Mouse (Mus musculus): Measurements from ENCODE around the gene Auts2. TPM values are rescaled to one million over a fixed set of nuclear protein-coding genes. Genes with fewer than 3 reads are reported as not detected.
"Not testable (repeated sequence)": the region's sequence is repeated elsewhere in the genome, so short reads cannot be mapped to it uniquely, and the experiment has no call there.

Gene Auts2
- 50.8 and 64.8 TPM in 2 replicates for polyA plus RNA-seq (2012; rRNA removed)
- 38.3 and 48.6 TPM in 2 replicates for polyA plus RNA-seq (2014; fragmentation: Nextera tagmentation; extraction: Ambion mirVana)

DNA sequence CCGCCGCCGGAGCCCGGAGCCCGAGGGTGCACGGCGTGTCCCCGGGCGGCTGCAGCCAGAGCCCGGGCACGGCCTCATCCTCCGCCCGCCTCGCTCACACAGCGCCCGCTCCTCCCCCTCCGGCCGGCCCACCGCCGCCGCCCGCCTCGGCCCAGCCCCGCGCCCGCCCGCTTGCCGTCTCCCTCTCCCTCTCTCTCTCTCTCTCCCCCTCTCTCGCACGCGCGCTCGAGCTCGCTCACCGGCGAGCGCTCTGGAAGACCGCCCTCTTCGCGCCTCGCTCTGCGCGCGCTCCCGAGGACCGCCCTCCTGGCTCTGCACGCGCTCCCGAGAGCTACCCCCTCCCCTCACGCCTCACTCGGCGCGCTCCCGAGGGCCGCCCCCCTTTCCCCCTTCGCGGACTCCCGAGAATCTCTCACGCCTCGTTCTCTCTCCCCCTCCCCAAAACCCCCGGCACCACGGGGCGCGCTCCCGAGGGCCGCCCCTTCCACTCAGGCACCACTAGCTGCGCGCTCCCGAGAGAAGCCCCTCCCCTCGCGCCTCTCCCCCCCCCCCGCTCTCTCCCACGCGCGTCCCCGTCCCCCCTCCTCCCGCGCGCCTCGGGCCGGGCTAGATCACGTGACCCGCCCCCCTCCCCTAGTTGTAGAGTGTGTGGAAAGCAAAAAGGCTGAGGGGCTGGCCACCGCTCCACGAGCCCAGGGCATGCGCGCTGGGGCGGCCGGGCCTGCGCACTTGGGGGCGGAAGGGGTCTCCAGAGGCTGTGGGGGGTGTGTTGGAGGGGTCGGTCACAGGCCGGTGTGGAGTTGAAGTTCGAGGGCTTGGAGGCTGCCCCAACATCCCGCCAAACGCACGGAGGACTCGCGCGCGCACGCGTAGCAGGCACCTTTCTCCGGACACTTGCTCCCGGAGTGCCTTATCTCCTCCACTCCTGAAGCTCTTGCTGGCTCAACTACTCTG is at the start of gene Auts2:
Gene Auts2, minus strand, starts transcription at position 227 of the 954 bp plus-strand sequence.
- WGBS = under 1% methylated on average over 77 of the region's 105 CpGs
- H3K4me2 ChIP-seq (replicated peaks; ENCODE audit: low read depth, low read length, severe bottlenecking) = peak within 1 kb of the TSS; percentile 57
- H3K9me3 ChIP-seq (ENCODE audit: control insufficient read depth, low read length) = no peaks in the 10 kb centered on the region
- no peaks in the 10 kb centered on the region for H3K27me3 ChIP-seq (ENCODE audit: control insufficient read depth, insufficient read depth, low read length)
- TF ChIP-seq POLR2A (IDR thresholded peaks at IDR 0.05; ENCODE audit: borderline replicate concordance, extremely low read depth, insufficient read depth, insufficient read length) = 0 out of 2 replicates have a peak, but pooled peaks have one; percentile 40
- peak within 1 kb of the TSS; percentile 78 for H3K4me3 ChIP-seq (replicated peaks; ENCODE audit: low read length)
- H3K4me1 ChIP-seq (ENCODE audit: control insufficient read depth, insufficient read depth, low read length) = peaks cover 17% of the 10 kb centered on the region
- peak; percentile 93 for DNase-seq (ENCODE audit: low spot score)
- peak within 1 kb of the TSS; percentile 85 for H3K27ac ChIP-seq (replicated peaks; ENCODE audit: low read depth, low read length)
- H3K9ac ChIP-seq (ENCODE audit: low read depth, low read length, severe bottlenecking) = peak within 1 kb of the TSS; percentile 82
- peak; percentile 88 for ATAC-seq (ENCODE audit: low FRiP score, low read depth)
- H3K36me3 ChIP-seq (ENCODE audit: control insufficient read depth, insufficient read depth, low read length) = no peaks in the 10 kb centered on the region

GRCm38 (mm10) chr5:132591721-132592695 is 48.9 kb upstream of the Auts2 start:
- H3K27ac ChIP-seq (replicated peaks; ENCODE audit: low read depth, low read length) = no peak overlapping the region
- no peaks in the 10 kb centered on the region for H3K9me3 ChIP-seq (ENCODE audit: control insufficient read depth, low read length)
- no peak overlapping the region for H3K9ac ChIP-seq (ENCODE audit: low read depth, low read length, severe bottlenecking)
- 70% methylated on average over 24 of the region's 24 CpGs for WGBS
- no peak for TF ChIP-seq POLR2A (IDR thresholded peaks at IDR 0.05; ENCODE audit: borderline replicate concordance, extremely low read depth, insufficient read depth, insufficient read length)
- H3K27me3 ChIP-seq (ENCODE audit: control insufficient read depth, insufficient read depth, low read length) = no peaks in the 10 kb centered on the region
- peaks cover 8% of the 10 kb centered on the region for H3K4me1 ChIP-seq (ENCODE audit: control insufficient read depth, insufficient read depth, low read length)
- no peak overlapping the region for H3K4me3 ChIP-seq (replicated peaks; ENCODE audit: low read length)
- H3K36me3 ChIP-seq (ENCODE audit: control insufficient read depth, insufficient read depth, low read length) = no peaks in the 10 kb centered on the region
- ATAC-seq (ENCODE audit: low FRiP score, low read depth) (no peak), DNase-seq (ENCODE audit: low spot score) (no peak)
- H3K4me2 ChIP-seq (replicated peaks; ENCODE audit: low read depth, low read length, severe bottlenecking) = no peak overlapping the region

DNA sequence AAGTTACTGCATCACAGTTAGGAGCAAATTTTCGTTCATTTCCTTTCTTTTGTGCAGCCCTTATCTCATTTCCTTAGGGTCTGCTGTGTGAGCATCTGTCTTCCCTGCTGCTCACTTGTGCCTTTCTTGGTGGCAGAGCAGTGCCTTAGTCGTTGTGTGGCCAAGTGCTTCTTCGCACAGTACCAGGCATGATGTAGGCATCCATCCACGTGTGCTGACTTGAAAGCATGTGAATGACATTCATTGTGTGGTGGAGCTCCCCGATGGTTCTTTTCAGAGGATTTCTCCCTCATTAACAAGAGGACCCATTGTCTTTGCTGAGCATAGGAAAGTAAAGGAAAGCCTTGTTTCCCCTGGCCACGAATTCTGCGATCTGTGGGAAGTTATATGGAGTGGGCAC is 36.6 kb upstream of the Auts2 start:
- no peaks in the 10 kb centered on the region for H3K4me1 ChIP-seq (ENCODE audit: control insufficient read depth, insufficient read depth, low read length)
- TF ChIP-seq POLR2A (IDR thresholded peaks at IDR 0.05; ENCODE audit: borderline replicate concordance, extremely low read depth, insufficient read depth, insufficient read length) = no peak
- H3K4me2 ChIP-seq (replicated peaks; ENCODE audit: low read depth, low read length, severe bottlenecking) = no peak overlapping the region
- WGBS = 77% methylated on average over 7 of the region's 7 CpGs
- H3K9me3 ChIP-seq (ENCODE audit: control insufficient read depth, low read length) = no peaks in the 10 kb centered on the region
- H3K27me3 ChIP-seq (ENCODE audit: control insufficient read depth, insufficient read depth, low read length) = no peaks in the 10 kb centered on the region
- H3K36me3 ChIP-seq (ENCODE audit: control insufficient read depth, insufficient read depth, low read length) = no peaks in the 10 kb centered on the region
- H3K9ac ChIP-seq (ENCODE audit: low read depth, low read length, severe bottlenecking) = no peak overlapping the region
- ATAC-seq (ENCODE audit: low FRiP score, low read depth) = no peak
- DNase-seq (ENCODE audit: low spot score) = no peak
- no peak overlapping the region for H3K4me3 ChIP-seq (replicated peaks; ENCODE audit: low read length)
- no peak overlapping the region for H3K27ac ChIP-seq (replicated peaks; ENCODE audit: low read depth, low read length)

DNA sequence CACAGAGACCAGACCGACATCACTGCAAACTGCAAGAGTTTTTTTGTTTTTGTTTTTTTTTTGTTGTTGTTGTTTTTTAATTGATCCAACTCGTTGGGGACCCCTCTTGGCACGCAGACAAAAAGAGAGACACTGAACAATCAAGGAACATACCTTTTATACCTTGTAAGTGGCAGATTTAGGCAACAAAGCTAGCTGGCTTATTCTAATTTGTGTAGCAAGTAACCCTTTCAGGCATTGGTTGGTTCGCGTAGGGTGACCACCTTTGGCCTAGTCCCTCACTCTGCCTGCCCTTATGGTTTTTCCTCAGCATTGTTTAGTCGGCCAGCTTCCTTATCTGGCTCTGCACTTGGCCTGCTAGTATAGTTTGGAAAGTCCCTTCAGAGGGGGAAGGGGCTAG is 17.6 kb upstream of the Auts2 start:
- not testable (repeated sequence) for H3K4me2 ChIP-seq (replicated peaks; ENCODE audit: low read depth, low read length, severe bottlenecking)
- WGBS = 81% methylated on average over 6 of the region's 6 CpGs

DNA sequence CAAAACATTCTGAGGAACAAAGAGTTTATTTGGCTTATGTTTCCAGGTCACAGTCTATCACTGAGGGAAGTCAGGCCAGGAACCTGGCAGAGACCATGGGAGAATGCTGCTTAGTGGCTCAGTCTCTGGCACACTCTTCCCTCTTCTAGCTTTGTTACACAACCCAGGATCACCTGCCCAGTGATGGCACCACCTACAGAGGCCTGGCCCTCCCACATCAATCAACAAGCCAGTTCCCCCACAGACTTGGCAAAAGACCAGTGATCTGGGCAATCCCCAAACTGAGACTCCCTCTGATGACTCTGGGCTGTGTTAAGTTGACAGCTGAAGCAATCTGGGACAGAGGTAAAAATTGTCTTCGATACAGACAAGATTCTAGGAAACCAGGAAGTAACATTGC is 2.6 kb upstream of the Auts2 start:
- Histone ChIP-seq H3K27me3 (ENCODE audit: control insufficient read depth, insufficient read depth, low read length) (no peaks in the 10 kb centered on the region), H3K4me1 (ENCODE audit: control insufficient read depth, insufficient read depth, low read length) (peaks cover 5% of the 10 kb centered on the region; the same call in 1 of the 2 replicates), H3K9me3 (ENCODE audit: control insufficient read depth, low read length) (no peaks in the 10 kb centered on the region), H3K4me3 (replicated peaks; ENCODE audit: low read length) (no peak overlapping the region), H3K4me2 (replicated peaks; ENCODE audit: low read depth, low read length, severe bottlenecking) (no peak overlapping the region), H3K27ac (replicated peaks; ENCODE audit: low read depth, low read length) (no peak overlapping the region), H3K9ac (ENCODE audit: low read depth, low read length, severe bottlenecking) (no peak overlapping the region), H3K36me3 (ENCODE audit: control insufficient read depth, insufficient read depth, low read length) (no peaks in the 10 kb centered on the region)
- DNase-seq (ENCODE audit: low spot score) (no peak), ATAC-seq (ENCODE audit: low FRiP score, low read depth) (no peak)
- TF ChIP-seq POLR2A (IDR thresholded peaks at IDR 0.05; ENCODE audit: borderline replicate concordance, extremely low read depth, insufficient read depth, insufficient read length) = no peak
- WGBS = 69% methylated on average over 1 of the region's 1 CpGs

More for the DNA sequence above, 17.6 kb upstream of the Auts2 start:
- not testable (repeated sequence) for ATAC-seq (ENCODE audit: low FRiP score, low read depth); H3K27ac ChIP-seq (replicated peaks; ENCODE audit: low read depth, low read length); H3K9ac ChIP-seq (ENCODE audit: low read depth, low read length, severe bottlenecking); H3K27me3 ChIP-seq (ENCODE audit: control insufficient read depth, insufficient read depth, low read length); H3K4me1 ChIP-seq (ENCODE audit: control insufficient read depth, insufficient read depth, low read length); DNase-seq (ENCODE audit: low spot score); H3K36me3 ChIP-seq (ENCODE audit: control insufficient read depth, insufficient read depth, low read length); H3K9me3 ChIP-seq (ENCODE audit: control insufficient read depth, low read length); H3K4me3 ChIP-seq (replicated peaks; ENCODE audit: low read length)

Data from limb, embryonic 14.5 days (tissue).